Mouse (Mus musculus): ENCODE data around the gene Cass4. TPM values are rescaled to one million over a fixed set of nuclear protein-coding genes. Genes with fewer than 3 reads are reported as not detected.

Cass4 gene
- total and polyA plus RNA-seq, 3 experiments = 2.9 to 5.3 (median 3.8) TPM

DNA sequence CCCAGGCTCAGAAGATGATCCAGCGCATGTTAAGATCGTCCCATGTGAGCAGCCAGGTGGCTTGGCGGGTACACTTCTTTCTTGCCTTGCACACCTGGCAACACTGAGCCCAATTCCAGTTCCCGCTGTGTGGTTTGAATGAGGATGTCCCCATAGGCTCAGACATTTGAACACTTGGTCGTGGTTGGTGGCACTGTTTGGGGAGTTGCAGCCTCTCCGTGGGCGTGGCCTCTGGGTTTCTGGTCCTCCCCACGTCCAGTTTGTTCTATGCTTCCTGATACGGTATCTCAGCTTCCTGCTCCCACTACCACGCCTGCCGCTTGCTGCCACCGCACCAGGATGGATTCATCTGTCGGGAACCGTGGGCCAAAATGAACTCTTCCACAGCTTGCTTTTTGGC is 43.8 kb upstream of the Cass4 start:
- dilution Hi-C loops (cut with MboI; ENCODE audit: extremely low pct_ligation_motif_present, extremely low pct_unique_long_range_greater_than_20kb, low sequenced_read_pairs) = no loop called here
- H3K4me1 ChIP-seq (ENCODE audit: control insufficient read depth in 1 of 2, insufficient read depth in 2 of 2) = peaks cover 2 to 3% of the 10 kb centered on the region in 2 experiments; a peak in 1 of 4 replicates

GRCm38 (mm10) chr2:172350773-172351172 is 42.8 kb upstream of the Cass4 start:
- no peak overlapping the region for H3K4me2 ChIP-seq (ENCODE audit: insufficient read depth, low read depth, poor library complexity, severe bottlenecking)
- in situ Hi-C loops (cut with MboI; ENCODE audit: low pct_ligation_motif_present, low pct_unique_long_range_greater_than_20kb, low sequenced_read_pairs) (no loop called here), dilution Hi-C loops (cut with MboI; ENCODE audit: extremely low pct_ligation_motif_present, extremely low pct_unique_long_range_greater_than_20kb, low sequenced_read_pairs) (no loop called here)
- H3K9ac ChIP-seq (ENCODE audit: insufficient read depth, low read depth) = no peak overlapping the region
- H3K36me3 ChIP-seq (replicated peaks in 1 of 2; ENCODE audit: control insufficient read depth in 1 of 2, insufficient read depth in 1 of 2, low read length in 1 of 2) = peaks cover 6 to 30% of the 10 kb centered on the region in 2 experiments
- H3K4me3 ChIP-seq (replicated peaks in 1 of 3; ENCODE audit: low read depth in 2 of 3, low read length in 2 of 3, poor library complexity in 1 of 3) = no peak overlapping the region
- H3K27me3 ChIP-seq (replicated peaks) = peaks cover 2% of the 10 kb centered on the region
- H3K9me3 ChIP-seq (replicated peaks; ENCODE audit: low read length) = peaks cover 1% of the 10 kb centered on the region
- H3K79me2 ChIP-seq (replicated peaks; ENCODE audit: control insufficient read depth, extremely low read depth, insufficient read depth, poor library complexity, severe bottlenecking) = no peaks in the 10 kb centered on the region
- TF ChIP-seq ETS1 (conservative IDR thresholded peaks at IDR 0.05; ENCODE audit: low read depth, low read length) (no peak), MAZ (IDR thresholded peaks at IDR 0.05; ENCODE audit: low read depth, low read length) (no peak), CTCF (conservative IDR thresholded peaks at IDR 0.05 in 1 of 2, IDR thresholded peaks at IDR 0.05 in 1 of 2; ENCODE audit: low read depth in 2 of 2, low read length in 2 of 2) (no peak), EP300 (IDR thresholded peaks at IDR 0.05; ENCODE audit: low read length) (no peak), ZKSCAN1 (IDR thresholded peaks at IDR 0.05; ENCODE audit: borderline replicate concordance, low read depth, low read length) (no peak), USF1 (IDR thresholded peaks at IDR 0.05; ENCODE audit: low read depth, low read length) (no peak), RCOR1 (conservative IDR thresholded peaks at IDR 0.05; ENCODE audit: low read depth, low read length) (no peak), NRF1 (IDR thresholded peaks at IDR 0.05; ENCODE audit: low read depth, low read length) (no peak), MXI1 (IDR thresholded peaks at IDR 0.05; ENCODE audit: low read depth, low read length) (no peak), BHLHE40 (IDR thresholded peaks at IDR 0.05; ENCODE audit: low read depth, low read length) (no peak), MYC (IDR thresholded peaks at IDR 0.05; ENCODE audit: low read depth, low read length) (no peak), CHD1 (IDR thresholded peaks at IDR 0.05; ENCODE audit: low read depth, low read length) (no peak), NELFE (IDR thresholded peaks at IDR 0.05; ENCODE audit: low read depth, low read length) (no peak)
- H3K4me1 ChIP-seq (ENCODE audit: control insufficient read depth in 1 of 2, insufficient read depth in 2 of 2) = peaks cover 0 to 2% of the 10 kb centered on the region in 2 experiments; a peak in 1 of 4 replicates
- DNase-seq (ENCODE audit: extremely low read depth) = no peak
- no peak overlapping the region for H3K27ac ChIP-seq (ENCODE audit: insufficient read depth, low read depth)

More for the DNA sequence above, 43.8 kb upstream of the Cass4 start:
- in situ Hi-C loops (cut with MboI; ENCODE audit: low pct_ligation_motif_present, low pct_unique_long_range_greater_than_20kb, low sequenced_read_pairs) = no loop called here
- no peak for TF ChIP-seq CHD1 (IDR thresholded peaks at IDR 0.05; ENCODE audit: low read depth, low read length)
- TF ChIP-seq UBTF (IDR thresholded peaks at IDR 0.05; ENCODE audit: low read depth, low read length) = no peak
- TF ChIP-seq HCFC1 (IDR thresholded peaks at IDR 0.05; ENCODE audit: low read depth, low read length) = no peak
- no peak for TF ChIP-seq SMC3 (IDR thresholded peaks at IDR 0.05; ENCODE audit: low read depth, low read length)
- no peak for TF ChIP-seq NELFE (IDR thresholded peaks at IDR 0.05; ENCODE audit: low read depth, low read length)
- no peak for TF ChIP-seq MAFK (IDR thresholded peaks at IDR 0.05; ENCODE audit: insufficient replicate concordance, low read length)
- no peak for TF ChIP-seq MYC (IDR thresholded peaks at IDR 0.05; ENCODE audit: low read depth, low read length)
- TF ChIP-seq RCOR1 (conservative IDR thresholded peaks at IDR 0.05; ENCODE audit: low read depth, low read length) = no peak
- no peak overlapping the region for H3K4me3 ChIP-seq (replicated peaks in 1 of 3; ENCODE audit: low read depth in 2 of 3, low read length in 2 of 3, poor library complexity in 1 of 3)
- DNase-seq (ENCODE audit: extremely low read depth) = no peak
- no peak overlapping the region for H3K27ac ChIP-seq (ENCODE audit: insufficient read depth, low read depth)
- peaks cover 2% of the 10 kb centered on the region for H3K27me3 ChIP-seq (replicated peaks)
- no peak overlapping the region for H3K9ac ChIP-seq (ENCODE audit: insufficient read depth, low read depth)
- no peaks in the 10 kb centered on the region for H3K79me2 ChIP-seq (replicated peaks; ENCODE audit: control insufficient read depth, extremely low read depth, insufficient read depth, poor library complexity, severe bottlenecking)
- H3K9me3 ChIP-seq (replicated peaks; ENCODE audit: low read length) = peaks cover 5% of the 10 kb centered on the region
- no peak overlapping the region for H3K4me2 ChIP-seq (ENCODE audit: insufficient read depth, low read depth, poor library complexity, severe bottlenecking)
- peaks cover 0 to 20% of the 10 kb centered on the region in 2 experiments for H3K36me3 ChIP-seq (replicated peaks in 1 of 2; ENCODE audit: control insufficient read depth in 1 of 2, insufficient read depth in 1 of 2, low read length in 1 of 2)

Data from CH12.LX (cell line).